Mouse (Mus musculus) CH12.LX (cell line): ENCODE results near the gene Tmem265. TPM values are rescaled to one million over a fixed set of nuclear protein-coding genes. Genes with fewer than 3 reads are reported as not detected.

Experiments used
- DNase-seq: peaks from one replicate; pipeline ENCODE4 v3.0.0-alpha.2; 2013; ENCODE audit errors: extremely low read depth
- H3K27ac ChIP-seq: 2 replicates; pipeline ENCODE4 v1.5.1; 2012; ENCODE audit warnings: low read depth, mild to moderate bottlenecking, control low read depth, moderate library complexity; ENCODE audit not compliant: insufficient read depth
- H3K27me3 ChIP-seq: replicated peaks from 2 replicates; pipeline ENCODE3; 2012; ENCODE audit warnings: inconsistent platforms
- H3K36me3 ChIP-seq, 2 experiments: replicated peaks in 1 of 2; 2 replicates each; pipeline versions ENCODE3 to v1.6.1; 2012; ENCODE audit warnings: inconsistent platforms in 1 of 2, low read length in 1 of 2, mild to moderate bottlenecking in 1 of 2, mixed read lengths in 1 of 2, moderate library complexity in 1 of 2; ENCODE audit not compliant: control insufficient read depth in 1 of 2, insufficient read depth in 1 of 2
- H3K4me1 ChIP-seq, 2 experiments: 2 replicates each; pipeline ENCODE4 v1.6.1; 2012; ENCODE audit warnings: inconsistent platforms in 1 of 2, moderate library complexity in 1 of 2; ENCODE audit not compliant: insufficient read depth in 2 of 2, control insufficient read depth in 1 of 2
- H3K4me2 ChIP-seq: 2 replicates; pipeline ENCODE4 v1.6.1; 2012; ENCODE audit warnings: low read depth, mild to moderate bottlenecking, control low read depth; ENCODE audit not compliant: poor library complexity, insufficient read depth, severe bottlenecking
- H3K4me3 ChIP-seq, 3 experiments: fragments of 150-350 bp in 1 of 3; sonication (generic) in 1 of 3; replicated peaks in 1 of 3; 2 replicates each; pipeline versions ENCODE3 to v1.5.1; 2011 to 2012; ENCODE audit warnings: low read depth in 2 of 3, low read length in 2 of 3, mild to moderate bottlenecking in 2 of 3, moderate library complexity in 2 of 3, control low read depth in 1 of 3, improper control_type of control experiment in 1 of 3, inconsistent platforms in 1 of 3, mixed read lengths in 1 of 3; ENCODE audit not compliant: poor library complexity in 1 of 3
- H3K79me2 ChIP-seq: replicated peaks from 2 replicates; pipeline ENCODE4 v1.6.1; 2012; ENCODE audit warnings: mild to moderate bottlenecking, moderate library complexity; ENCODE audit not compliant: control insufficient read depth, poor library complexity, insufficient read depth, severe bottlenecking; ENCODE audit errors: extremely low read depth
- H3K9ac ChIP-seq: 2 replicates; pipeline ENCODE4 v1.6.1; 2012; ENCODE audit warnings: low read depth, mild to moderate bottlenecking, control low read depth, moderate library complexity; ENCODE audit not compliant: insufficient read depth
- H3K9me3 ChIP-seq: replicated peaks from 2 replicates; pipeline ENCODE3; 2012; ENCODE audit warnings: low read length, inconsistent platforms, mixed read lengths
- BHLHE40 ChIP-seq: IDR thresholded peaks from 2 replicates; pipeline ENCODE4 v1.6.1; 2011; ENCODE audit warnings: mild to moderate bottlenecking, low read depth, low read length, improper control_type of control experiment
- CHD2 ChIP-seq: IDR thresholded peaks from 2 replicates; pipeline ENCODE4 v1.6.1; 2011; ENCODE audit warnings: low read length, improper control_type of control experiment
- CTCF ChIP-seq, 2 experiments: IDR thresholded peaks in 1 of 2; conservative IDR thresholded peaks in 1 of 2; 2 replicates each; pipeline ENCODE4 v1.5.1; 2011 to 2012; ENCODE audit warnings: low read depth in 2 of 2, low read length in 2 of 2, improper control_type of control experiment in 1 of 2, inconsistent platforms in 1 of 2, mild to moderate bottlenecking in 1 of 2, moderate library complexity in 1 of 2
- E2F4 ChIP-seq: IDR thresholded peaks from 2 replicates; pipeline ENCODE4 v1.6.1; 2011; ENCODE audit warnings: low read depth, low read length, improper control_type of control experiment; ENCODE audit not compliant: insufficient replicate concordance
- EP300 ChIP-seq: IDR thresholded peaks from 2 replicates; pipeline ENCODE4 v1.6.1; 2011; ENCODE audit warnings: low read length, improper control_type of control experiment
- GABPA ChIP-seq: IDR thresholded peaks from 2 replicates; pipeline ENCODE4 v1.6.1; 2012; ENCODE audit warnings: low read depth, low read length, improper control_type of control experiment, inconsistent platforms; ENCODE audit not compliant: insufficient replicate concordance
- JUND ChIP-seq: conservative IDR thresholded peaks from 2 replicates; pipeline ENCODE4 v1.6.1; 2011; ENCODE audit warnings: low read depth, low read length, improper control_type of control experiment
- KAT2A ChIP-seq: IDR thresholded peaks from 2 replicates; pipeline ENCODE4 v1.6.1; 2012; ENCODE audit warnings: low read length, improper control_type of control experiment, inconsistent platforms; ENCODE audit not compliant: insufficient replicate concordance
- MAZ ChIP-seq: IDR thresholded peaks from 2 replicates; pipeline ENCODE4 v1.6.1; 2012; ENCODE audit warnings: low read depth, mild to moderate bottlenecking, inconsistent platforms, low read length, improper control_type of control experiment, moderate library complexity
- MXI1 ChIP-seq: IDR thresholded peaks from 2 replicates; pipeline ENCODE4 v1.6.1; 2011; ENCODE audit warnings: mild to moderate bottlenecking, low read depth, low read length, improper control_type of control experiment
- NELFE ChIP-seq: IDR thresholded peaks from 2 replicates; pipeline ENCODE4 v1.6.1; 2011; ENCODE audit warnings: low read depth, low read length, improper control_type of control experiment
- NRF1 ChIP-seq: IDR thresholded peaks from 2 replicates; pipeline ENCODE4 v1.6.1; 2014; ENCODE audit warnings: low read depth, mild to moderate bottlenecking, inconsistent platforms, low read length, improper control_type of control experiment, moderate library complexity
- PAX5 ChIP-seq: IDR thresholded peaks from 2 replicates; pipeline ENCODE4 v1.6.1; 2012; ENCODE audit warnings: low read length, inconsistent platforms, mixed read lengths
- RAD21 ChIP-seq: IDR thresholded peaks from 2 replicates; pipeline ENCODE4 v1.6.1; 2011; ENCODE audit warnings: low read depth, mild to moderate bottlenecking, low read length, improper control_type of control experiment, moderate library complexity
- TBP ChIP-seq: conservative IDR thresholded peaks from 2 replicates; pipeline ENCODE4 v1.6.1; 2011; ENCODE audit warnings: low read depth, low read length, improper control_type of control experiment
- UBTF ChIP-seq: IDR thresholded peaks from 2 replicates; pipeline ENCODE4 v1.6.1; 2012; ENCODE audit warnings: low read depth, mild to moderate bottlenecking, inconsistent platforms, low read length, improper control_type of control experiment, moderate library complexity
- USF1 ChIP-seq: IDR thresholded peaks from 2 replicates; pipeline ENCODE4 v1.6.1; 2014; ENCODE audit warnings: low read depth, mild to moderate bottlenecking, inconsistent platforms, low read length, improper control_type of control experiment
- ZC3H11A ChIP-seq: IDR thresholded peaks from 2 replicates; pipeline ENCODE4 v1.6.1; 2012; ENCODE audit warnings: low read depth, mild to moderate bottlenecking, inconsistent platforms, low read length, improper control_type of control experiment
- ZKSCAN1 ChIP-seq: IDR thresholded peaks from 2 replicates; pipeline ENCODE4 v1.6.1; 2012; ENCODE audit warnings: low read depth, inconsistent platforms, low read length, improper control_type of control experiment, borderline replicate concordance
- ZMIZ1 ChIP-seq: IDR thresholded peaks from 2 replicates; pipeline ENCODE4 v1.6.1; 2012; ENCODE audit warnings: low read depth, mild to moderate bottlenecking, inconsistent platforms, low read length, improper control_type of control experiment
- dilution Hi-C: fragments of 300-500 bp; cut with MboI; formaldehyde crosslinking; loops from 2 replicates; pipeline ENCODE4 v1.14.3; 2020; ENCODE audit warnings: low sequenced_read_pairs; ENCODE audit not compliant: extremely low pct_unique_long_range_greater_than_20kb, extremely low pct_ligation_motif_present
- in situ Hi-C: fragments of 300-500 bp; cut with MboI; formaldehyde crosslinking; loops from 3 replicates; pipeline ENCODE4 v1.14.3; 2019; ENCODE audit warnings: low sequenced_read_pairs, low pct_ligation_motif_present, low pct_unique_long_range_greater_than_20kb, mixed read lengths
- polyA plus RNA-seq: library from polyadenylated mRNA; unstranded; fragments of >175 nt; gene quantifications from 2 replicates; pipeline ENCODE4 v1.2.1, GENCODE M21; 2012; ENCODE audit warnings: low read depth; ENCODE audit not compliant: insufficient read length
- total RNA-seq, 2 experiments: library from RNA; depleted of rRNA; stranded (reverse); fragments of 300-350 nt in 1 of 2; fragments of >200 nt in 1 of 2; gene quantifications; 2 replicates each; pipeline ENCODE4 v1.2.3; 2012 to 2014

The Tmem265 gene
- total and polyA plus RNA-seq, 3 experiments: 0.93 to 2.3 TPM; not detected in 1

DNA sequence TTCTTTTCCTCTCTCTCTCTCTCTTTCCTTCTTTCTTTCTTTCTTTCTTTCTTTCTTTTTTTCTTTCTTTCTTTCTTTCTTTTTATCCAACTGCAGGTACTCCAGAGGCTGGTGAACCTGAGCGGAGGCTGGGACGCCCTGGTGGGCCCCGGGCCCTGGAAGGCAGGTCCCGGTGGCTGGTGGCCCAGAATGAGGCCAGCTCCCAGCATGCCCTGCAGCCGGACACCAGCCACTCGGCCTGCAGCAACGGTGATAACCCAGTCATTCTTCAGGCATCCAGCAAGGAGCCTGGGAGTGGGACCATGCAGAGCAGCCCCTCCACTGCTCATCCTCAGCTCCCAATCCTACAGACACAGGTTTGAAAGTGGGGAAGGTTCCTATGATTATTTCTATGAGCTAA, 45.3 kb upstream of the Tmem265 start:
- DNase-seq: no peak
- H3K4me1 ChIP-seq: peaks cover 4 to 16% of the 10 kb centered on the region in 2 experiments
- TF ChIP-seq ZKSCAN1: no peak
- H3K79me2 ChIP-seq: peaks cover 52% of the 10 kb centered on the region
- H3K27ac ChIP-seq: no peak overlapping the region
- dilution Hi-C loops: no loop called here
- H3K9me3 ChIP-seq: no peaks in the 10 kb centered on the region
- no peak overlapping the region for H3K4me3 ChIP-seq
- no peak overlapping the region for H3K4me2 ChIP-seq
- in situ Hi-C loops: no loop called here
- no peaks in the 10 kb centered on the region for H3K27me3 ChIP-seq
- no peak overlapping the region for H3K9ac ChIP-seq
- peaks cover 37 to 57% of the 10 kb centered on the region in 2 experiments for H3K36me3 ChIP-seq

DNA sequence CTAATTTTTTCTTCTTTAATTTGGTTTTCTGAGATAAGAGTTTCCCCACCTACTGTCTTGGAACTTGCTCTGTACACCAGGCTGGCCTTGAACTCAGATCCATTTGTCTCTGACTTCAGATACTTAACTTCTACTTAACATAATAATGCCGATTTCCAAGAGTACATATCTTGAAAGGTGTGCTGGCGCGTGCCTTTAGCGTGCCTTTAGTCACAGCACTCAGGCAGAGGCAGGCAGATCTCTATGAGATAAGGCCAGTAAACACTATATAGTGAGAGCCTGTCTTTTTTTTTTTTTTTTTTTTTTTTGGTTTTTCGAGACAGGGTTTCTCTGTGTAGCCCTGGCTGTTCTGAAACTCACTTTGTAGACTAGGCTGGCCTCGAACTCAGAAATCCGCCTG, 44.8 kb upstream of the Tmem265 start:
- no peak overlapping the region for H3K9ac ChIP-seq
- peaks cover 41 to 62% of the 10 kb centered on the region in 2 experiments for H3K36me3 ChIP-seq
- no peak overlapping the region for H3K4me3 ChIP-seq
- in situ Hi-C loops: no loop called here
- H3K79me2 ChIP-seq: peaks cover 52% of the 10 kb centered on the region
- H3K27ac ChIP-seq: no peak overlapping the region
- no peaks in the 10 kb centered on the region for H3K27me3 ChIP-seq
- no peaks in the 10 kb centered on the region for H3K9me3 ChIP-seq
- no peak overlapping the region for H3K4me2 ChIP-seq
- TF ChIP-seq BHLHE40 (no peak), NELFE (no peak), EP300 (no peak), RAD21 (no peak), ZKSCAN1 (no peak), ZMIZ1 (no peak), ZC3H11A (no peak), UBTF (no peak)
- TF ChIP-seq, all 38 proteins: peak for 0
- H3K4me1 ChIP-seq: peaks cover 4 to 13% of the 10 kb centered on the region in 2 experiments
- dilution Hi-C loops: no loop called here
- DNase-seq: no peak

DNA sequence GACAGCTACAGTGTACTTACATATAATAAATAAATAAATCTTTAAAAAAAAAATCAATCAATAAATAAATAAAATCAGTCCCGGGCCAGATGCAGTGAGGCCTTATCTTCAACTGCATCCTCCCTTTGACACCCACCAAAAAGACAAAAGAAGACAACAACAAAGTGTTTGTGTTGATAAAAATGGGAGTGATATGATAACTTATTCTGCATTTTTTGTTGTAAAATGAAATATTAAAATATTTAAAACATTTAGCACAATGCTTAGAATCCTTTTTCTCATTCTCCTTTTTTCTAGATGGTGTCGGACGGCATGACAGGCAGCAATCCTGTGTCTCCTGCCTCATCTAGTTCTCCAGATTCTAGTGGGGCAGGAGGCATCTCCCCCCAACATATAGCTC, 41.9 kb upstream of the Tmem265 start, which contains the start of gene Gm42715:
Gene Gm42715, plus strand, starts transcription at position 301 of the 400 bp plus-strand sequence.
- in situ Hi-C loops (no loop called here), dilution Hi-C loops (no loop called here)
- Histone ChIP-seq H3K27me3 (no peaks in the 10 kb centered on the region), H3K4me2 (no peak within 1 kb of the TSS), H3K79me2 (peaks cover 35% of the 10 kb centered on the region), H3K27ac (no peak within 1 kb of the TSS), H3K4me1 (peaks cover 0 to 6% of the 10 kb centered on the region in 2 experiments; a peak in 1 of 4 replicates), H3K9me3 (no peaks in the 10 kb centered on the region), H3K9ac (no peak within 1 kb of the TSS), H3K36me3 (peaks cover 61 to 87% of the 10 kb centered on the region in 2 experiments), H3K4me3 (no peak within 1 kb of the TSS)
- TF ChIP-seq MXI1 (no peak), PAX5 (no peak), USF1 (no peak), ZMIZ1 (no peak), ZC3H11A (no peak), EP300 (no peak), BHLHE40 (no peak), CHD2 (no peak), TBP (no peak), E2F4 (no peak), KAT2A (no peak), JUND (no peak), NRF1 (no peak), CTCF (conservative IDR thresholded peaks at IDR 0.05 in 1 of 2, IDR thresholded peaks at IDR 0.05 in 1 of 2; ENCODE audit: low read depth in 2 of 2, low read length in 2 of 2) (no peak), MAZ (no peak), GABPA (no peak)
- no peak for DNase-seq
